ENCODE assay signal across 25 mouse cellular contexts in genomic region chr9:47716883-47717282, GRCm38 (mm10).
DNase-seq lines count a peak whose midpoint lies in the region; ATAC-seq lines count a peak whose summit lies in the region.
"Had no signal": no experiment of that assay in that cellular context is flagged by ENCODE, and none has a peak within 500 bp of the region (broad histone marks: within the 10 kb centered on the region; RNA-seq: fewer than 3 reads in every experiment).

No protein-coding gene starts in this region.

- no peak overlapping the region for H3K27ac ChIP-seq in forebrain, embryonic 15.5 days (replicated peaks)
- H3K27ac ChIP-seq in forebrain, embryonic 12.5 days, result no peak overlapping the region
- H3K27ac ChIP-seq in hindbrain, embryonic 15.5 days (replicated peaks), result no peak overlapping the region
- no peak overlapping the region for H3K27ac ChIP-seq in hindbrain, embryonic 11.5 days (ENCODE audit: low read depth, low read length)
- H3K27ac ChIP-seq in neural tube, embryonic 15.5 days (replicated peaks), result no peak overlapping the region
- H3K27ac ChIP-seq: embryonic facial prominence, embryonic 12.5 days; liver, embryonic 13.5 days; midbrain, embryonic 15.5 days had no signal

- DNase-seq in hindbrain, embryonic 11.5 days (ENCODE audit: low spot score), result no peak
- peak; percentile 51 for DNase-seq in right cerebral cortex, adult 18-20 months
- DNase-seq in right cerebral cortex, postnatal 14 days, result no peak
- DNase-seq: adrenal gland, adult 2 months; B cell, adult 2 months; gastrocnemius, postnatal 14 days; heart, adult 18-20 months; heart, postnatal 10 days; kidney, postnatal 4 days; layer of hippocampus, adult 9-11 months; liver, embryonic 13.5 days; lung, adult 2 months had no signal

- H3K27me3 ChIP-seq in forebrain, embryonic 15.5 days, result no peaks in the 10 kb centered on the region
- H3K27me3 ChIP-seq in forebrain, embryonic 12.5 days, result peaks cover 3% of the 10 kb centered on the region; the same call in 1 of the 2 replicates
- no peaks in the 10 kb centered on the region for H3K27me3 ChIP-seq in hindbrain, embryonic 15.5 days
- H3K27me3 ChIP-seq in hindbrain, embryonic 11.5 days (ENCODE audit: control insufficient read depth, insufficient read depth, low read length), result no peaks in the 10 kb centered on the region
- no peaks in the 10 kb centered on the region for H3K27me3 ChIP-seq in neural tube, embryonic 15.5 days (replicated peaks)
- H3K27me3 ChIP-seq: CH12.LX; embryonic facial prominence, embryonic 12.5 days; heart, embryonic 12.5 days; liver, embryonic 13.5 days; midbrain, embryonic 15.5 days had no signal

- no peaks in the 10 kb centered on the region for H3K36me3 ChIP-seq in forebrain, embryonic 15.5 days
- H3K36me3 ChIP-seq in forebrain, embryonic 12.5 days (replicated peaks), result no peaks in the 10 kb centered on the region
- H3K36me3 ChIP-seq in hindbrain, embryonic 15.5 days, result no peaks in the 10 kb centered on the region
- H3K36me3 ChIP-seq in hindbrain, embryonic 11.5 days (ENCODE audit: control insufficient read depth, insufficient read depth, low read length), result no peaks in the 10 kb centered on the region
- H3K36me3 ChIP-seq in neural tube, embryonic 15.5 days, result no peaks in the 10 kb centered on the region
- H3K36me3 ChIP-seq: embryonic facial prominence, embryonic 12.5 days; G1E; heart, embryonic 12.5 days; liver, embryonic 13.5 days; midbrain, embryonic 15.5 days had no signal

- H3K9ac ChIP-seq in forebrain, embryonic 15.5 days (replicated peaks), result no peak overlapping the region
- no peak overlapping the region for H3K9ac ChIP-seq in forebrain, embryonic 12.5 days
- H3K9ac ChIP-seq in hindbrain, embryonic 15.5 days, result no peak overlapping the region
- no peak overlapping the region for H3K9ac ChIP-seq in hindbrain, embryonic 11.5 days (ENCODE audit: low read depth, low read length)
- no peak overlapping the region for H3K9ac ChIP-seq in neural tube, embryonic 15.5 days (replicated peaks)
- H3K9ac ChIP-seq: embryonic facial prominence, embryonic 12.5 days; heart, embryonic 12.5 days; liver, embryonic 13.5 days; midbrain, embryonic 15.5 days had no signal

- 57% methylated on average over 16 of the region's 16 CpGs for WGBS in forebrain, embryonic 15.5 days
- WGBS in forebrain, embryonic 12.5 days, result 83% methylated on average over 16 of the region's 16 CpGs
- WGBS in hindbrain, embryonic 15.5 days, result 76% methylated on average over 16 of the region's 16 CpGs
- 87% methylated on average over 16 of the region's 16 CpGs for WGBS in hindbrain, embryonic 11.5 days
- WGBS in neural tube, embryonic 15.5 days, result 50% methylated on average over 16 of the region's 16 CpGs

- no peaks in the 10 kb centered on the region for H3K9me3 ChIP-seq in forebrain, embryonic 15.5 days
- no peaks in the 10 kb centered on the region for H3K9me3 ChIP-seq in forebrain, embryonic 12.5 days
- H3K9me3 ChIP-seq in hindbrain, embryonic 15.5 days, result no peaks in the 10 kb centered on the region
- no peaks in the 10 kb centered on the region for H3K9me3 ChIP-seq in hindbrain, embryonic 11.5 days (ENCODE audit: control insufficient read depth, low read length)
- H3K9me3 ChIP-seq in neural tube, embryonic 15.5 days (replicated peaks), result no peaks in the 10 kb centered on the region
- H3K9me3 ChIP-seq: embryonic facial prominence, embryonic 12.5 days; heart, embryonic 12.5 days; liver, embryonic 13.5 days; midbrain, embryonic 15.5 days had no signal

- H3K4me1 ChIP-seq in forebrain, embryonic 15.5 days, result peaks cover 26% of the 10 kb centered on the region
- peaks cover 24% of the 10 kb centered on the region for H3K4me1 ChIP-seq in forebrain, embryonic 12.5 days
- H3K4me1 ChIP-seq in hindbrain, embryonic 15.5 days (replicated peaks), result peaks cover 25% of the 10 kb centered on the region
- H3K4me1 ChIP-seq in hindbrain, embryonic 11.5 days (replicated peaks; ENCODE audit: control insufficient read depth, insufficient read depth, low read length), result no peaks in the 10 kb centered on the region
- H3K4me1 ChIP-seq in neural tube, embryonic 15.5 days, result peaks cover 30% of the 10 kb centered on the region
- H3K4me1 ChIP-seq: heart, embryonic 12.5 days; liver, embryonic 13.5 days had no signal

- no peak overlapping the region for H3K4me3 ChIP-seq in forebrain, embryonic 15.5 days
- H3K4me3 ChIP-seq in forebrain, embryonic 12.5 days (replicated peaks), result no peak overlapping the region
- no peak overlapping the region for H3K4me3 ChIP-seq in hindbrain, embryonic 15.5 days
- no peak overlapping the region for H3K4me3 ChIP-seq in hindbrain, embryonic 11.5 days (ENCODE audit: low read depth, low read length)
- H3K4me3 ChIP-seq in neural tube, embryonic 15.5 days (replicated peaks), result no peak overlapping the region
- H3K4me3 ChIP-seq: embryonic facial prominence, embryonic 12.5 days; heart, embryonic 12.5 days; left cerebral cortex, adult 2 months; liver, embryonic 13.5 days; midbrain, embryonic 15.5 days; myocyte had no signal

- 0 out of 2 replicates have a peak, but pooled peaks have one; percentile 13 for ATAC-seq in forebrain, embryonic 15.5 days (replicated peaks)
- no peak for ATAC-seq in forebrain, embryonic 12.5 days (ENCODE audit: low FRiP score)
- ATAC-seq in hindbrain, embryonic 15.5 days (ENCODE audit: low FRiP score, low read depth), result peak; percentile 58; the same call in 1 of the 2 replicates
- no peak for ATAC-seq in hindbrain, embryonic 11.5 days (ENCODE audit: low FRiP score)
- no peak for ATAC-seq in neural tube, embryonic 15.5 days (ENCODE audit: low FRiP score)
- no peak for ATAC-seq in erythroid progenitor cell, adult 5-6 weeks (replicated peaks; ENCODE audit: low FRiP score, poor library complexity, severe bottlenecking)
- ATAC-seq: intestine, postnatal 0 days; midbrain, embryonic 15.5 days had no signal

- H3K4me2 ChIP-seq in forebrain, embryonic 15.5 days (replicated peaks), result 0 out of 2 replicates have a peak overlapping the region, but pooled peaks have one; percentile 14
- H3K4me2 ChIP-seq in forebrain, embryonic 12.5 days, result no peak overlapping the region
- H3K4me2 ChIP-seq in hindbrain, embryonic 15.5 days, result no peak overlapping the region
- no peak overlapping the region for H3K4me2 ChIP-seq in hindbrain, embryonic 11.5 days (replicated peaks; ENCODE audit: low read depth, low read length)
- peak overlapping the region; percentile 15; the same call in 1 of the 2 replicates for H3K4me2 ChIP-seq in neural tube, embryonic 15.5 days
- H3K4me2 ChIP-seq: embryonic facial prominence, embryonic 12.5 days; heart, embryonic 12.5 days; liver, embryonic 13.5 days; midbrain, embryonic 15.5 days had no signal

Comparison
In these comparisons a context has a peak if more than half of its experiments do, and no peak if none do; other contexts are left out.
1. ATAC-seq: peak in forebrain, embryonic 15.5 days (single experiment) and hindbrain, embryonic 15.5 days (single experiment); none in forebrain, embryonic 12.5 days (single experiment), hindbrain, embryonic 11.5 days (single experiment), neural tube, embryonic 15.5 days (single experiment) and erythroid progenitor cell, adult 5-6 weeks (single experiment).
2. H3K4me2 ChIP-seq: peak in forebrain, embryonic 15.5 days (single experiment) and neural tube, embryonic 15.5 days (single experiment); none in forebrain, embryonic 12.5 days (single experiment), hindbrain, embryonic 15.5 days (single experiment) and hindbrain, embryonic 11.5 days (single experiment).